Mouse (Mus musculus) embryonic facial prominence, embryonic 10.5 days (tissue): ENCODE results near the gene Hmox1. TPM values are rescaled to one million over a fixed set of nuclear protein-coding genes. Genes with fewer than 3 reads are reported as not detected.

Experiments used
- DNase-seq: peaks from one replicate; pipeline ENCODE4 v3.0.0-alpha.2; 2017; ENCODE audit warnings: low spot score
- H3K27ac ChIP-seq: fragments of 300-500 bp; sonication (generic); replicated peaks from 2 replicates; pipeline ENCODE4 v1.5.1; 2016; ENCODE audit warnings: mild to moderate bottlenecking
- H3K27me3 ChIP-seq: fragments of 300-500 bp; sonication (generic); replicated peaks from 2 replicates; pipeline ENCODE4 v1.6.1; 2016; ENCODE audit warnings: low read depth, mild to moderate bottlenecking; ENCODE audit not compliant: poor library complexity, severe bottlenecking
- H3K36me3 ChIP-seq: fragments of 300-500 bp; sonication (generic); replicated peaks from 2 replicates; pipeline ENCODE4 v1.6.1; 2016; ENCODE audit warnings: mild to moderate bottlenecking, moderate library complexity
- H3K4me1 ChIP-seq: fragments of 300-500 bp; sonication (generic); 2 replicates; pipeline ENCODE4 v1.6.1; 2016
- H3K4me3 ChIP-seq: fragments of 300-500 bp; sonication (generic); 2 replicates; pipeline ENCODE4 v1.5.1; 2016; ENCODE audit warnings: mild to moderate bottlenecking, moderate library complexity
- H3K9me3 ChIP-seq: fragments of 300-500 bp; sonication (generic); 2 replicates; pipeline ENCODE4 v1.6.1; 2016; ENCODE audit warnings: mild to moderate bottlenecking
- WGBS: fragments of 180-500 bp; shearing (Covaris S2); methylation state at CpG from one replicate; pipeline ENCODE4 v1.1.7; 2016; 5-methylcytosine and 5-hydroxymethylcytosine counted together
- polyA plus RNA-seq: library from polyadenylated mRNA; unstranded; fragments of >200 nt; fragmentation: Nextera tagmentation; extraction: Ambion mirVana; gene quantifications from 2 replicates; pipeline ENCODE4 v1.2.1, GENCODE M21; 2016

The Hmox1 gene
- polyA plus RNA-seq, 1 experiment from 2014 or later, result 20.9 TPM

DNA sequence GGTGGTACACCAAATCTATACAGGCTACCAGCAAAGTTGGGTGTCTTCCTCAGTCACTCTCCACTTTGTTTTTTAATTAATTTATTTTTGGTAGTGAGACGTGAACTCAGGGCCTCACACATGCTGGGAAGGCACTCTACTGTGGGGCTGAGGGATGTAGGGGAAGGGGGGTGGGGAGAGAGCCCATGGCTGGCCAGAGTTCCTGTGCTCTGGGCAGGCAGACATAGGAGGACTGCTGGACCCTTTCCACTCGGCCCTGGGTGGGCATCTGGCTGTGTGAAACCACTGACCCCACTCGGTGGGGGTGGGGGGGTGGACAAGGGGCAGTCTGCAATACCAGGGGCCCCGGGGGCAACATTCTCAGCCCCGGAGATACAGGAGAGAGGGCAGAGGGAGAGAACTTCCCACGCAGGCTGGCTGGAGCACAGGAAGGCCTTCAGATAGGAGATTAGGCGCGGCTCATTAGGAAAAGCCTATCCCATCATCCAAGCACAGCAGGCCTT lies 10.0 kb downstream of the Hmox1 start:
- no peak overlapping the region for H3K27ac ChIP-seq
- H3K9me3 ChIP-seq, result no peaks in the 10 kb centered on the region
- DNase-seq, result no peak
- no peak overlapping the region for H3K4me3 ChIP-seq
- peaks cover 19% of the 10 kb centered on the region for H3K36me3 ChIP-seq
- H3K4me1 ChIP-seq, result peaks cover 3% of the 10 kb centered on the region; the same call in 1 of the 2 replicates
- no peaks in the 10 kb centered on the region for H3K27me3 ChIP-seq
- 48% methylated on average over 8 of the region's 8 CpGs for WGBS

GRCm38 (mm10) chr8:75108527-75109235 lies 15.3 kb downstream of the Hmox1 start:
- under 1% methylated on average over 9 of the region's 9 CpGs for WGBS
- peaks cover 26% of the 10 kb centered on the region for H3K4me1 ChIP-seq

GRCm38 (mm10) chr8:75109236-75109967 lies 16.0 kb downstream of the Hmox1 start, which contains the start of gene Mcm5:
Gene Mcm5 (plus strand): TSS chr8:75109569.
- DNase-seq, result peak; percentile 98
- Histone ChIP-seq H3K9me3 (no peaks in the 10 kb centered on the region), H3K4me3 (peak within 1 kb of the TSS; percentile 84), H3K36me3 (peaks cover 43% of the 10 kb centered on the region), H3K27ac (peak within 1 kb of the TSS; percentile 99), H3K4me1 (peaks cover 26% of the 10 kb centered on the region), H3K27me3 (no peaks in the 10 kb centered on the region)
- under 1% methylated on average over 59 of the region's 59 CpGs for WGBS

More at GRCm38 (mm10) chr8:75108527-75109235, 15.3 kb downstream of the Hmox1 start:
- H3K27ac ChIP-seq, result peak overlapping the region; percentile 99
- peak; percentile 87 for DNase-seq
- H3K27me3 ChIP-seq, result no peaks in the 10 kb centered on the region
- H3K9me3 ChIP-seq, result no peaks in the 10 kb centered on the region
- H3K4me3 ChIP-seq, result peak overlapping the region; percentile 84
- H3K36me3 ChIP-seq, result peaks cover 36% of the 10 kb centered on the region

DNA sequence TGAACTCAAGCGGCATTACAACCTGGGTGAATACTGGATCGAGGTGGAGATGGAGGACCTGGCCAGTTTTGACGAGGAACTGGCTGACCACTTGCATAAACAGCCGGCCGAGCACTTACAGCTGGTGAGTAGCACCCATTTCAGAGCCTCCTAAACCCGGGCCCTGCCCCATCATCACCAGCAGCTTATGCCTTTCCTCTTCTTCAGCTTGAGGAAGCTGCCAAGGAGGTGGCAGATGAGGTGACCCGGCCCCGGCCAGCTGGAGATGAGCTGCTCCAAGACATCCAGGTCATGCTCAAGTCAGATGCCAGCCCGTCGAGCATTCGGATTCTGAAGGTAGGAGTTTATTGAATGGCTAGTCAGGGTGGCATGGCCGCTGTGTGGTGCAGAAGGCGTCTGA lies 16.7 kb downstream of the Hmox1 start:
- 20% methylated on average over 13 of the region's 13 CpGs for WGBS
- Histone ChIP-seq H3K27me3 (no peaks in the 10 kb centered on the region), H3K9me3 (no peaks in the 10 kb centered on the region), H3K4me1 (peaks cover 26% of the 10 kb centered on the region), H3K4me3 (peak overlapping the region; percentile 84), H3K36me3 (peaks cover 50% of the 10 kb centered on the region), H3K27ac (peak overlapping the region; percentile 99)
- no peak for DNase-seq

- Histone ChIP-seq H3K27ac (no peak overlapping the region), H3K36me3 (peaks cover 100% of the 10 kb centered on the region), H3K27me3 (no peaks in the 10 kb centered on the region), H3K4me3 (no peak overlapping the region), H3K4me1 (no peaks in the 10 kb centered on the region), H3K9me3 (no peaks in the 10 kb centered on the region)
- no peak for DNase-seq
- WGBS, result 96% methylated on average over 1 of the region's 1 CpGs
Measured at GRCm38 (mm10) chr8:75118505-75118904, 25.1 kb downstream of the Hmox1 start.

DNA sequence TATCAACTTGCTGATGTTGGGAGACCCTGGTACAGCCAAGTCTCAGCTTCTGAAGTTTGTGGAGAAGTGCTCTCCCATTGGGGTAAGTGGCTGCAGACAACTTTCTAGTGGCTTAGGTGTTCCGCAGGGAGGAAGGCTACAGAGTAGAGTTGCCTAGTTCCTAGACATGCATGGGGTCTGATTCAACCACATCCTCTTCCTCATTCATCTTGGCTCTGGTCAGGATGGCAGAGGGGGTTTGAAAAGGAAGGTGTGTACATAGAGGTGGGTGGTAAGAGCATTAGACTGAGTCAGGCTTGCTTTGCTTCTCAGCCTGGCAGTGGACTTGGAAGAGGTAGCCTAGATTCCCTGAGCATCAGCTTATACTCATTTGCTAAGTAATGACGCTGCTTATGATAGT lies 25.9 kb downstream of the Hmox1 start:
- no peaks in the 10 kb centered on the region for H3K27me3 ChIP-seq
- H3K4me3 ChIP-seq, result no peak overlapping the region
- no peak for DNase-seq
- H3K4me1 ChIP-seq, result no peaks in the 10 kb centered on the region
- H3K36me3 ChIP-seq, result peaks cover 100% of the 10 kb centered on the region
- H3K9me3 ChIP-seq, result no peaks in the 10 kb centered on the region
- WGBS, result 96% methylated on average over 2 of the region's 2 CpGs
- no peak overlapping the region for H3K27ac ChIP-seq

DNA sequence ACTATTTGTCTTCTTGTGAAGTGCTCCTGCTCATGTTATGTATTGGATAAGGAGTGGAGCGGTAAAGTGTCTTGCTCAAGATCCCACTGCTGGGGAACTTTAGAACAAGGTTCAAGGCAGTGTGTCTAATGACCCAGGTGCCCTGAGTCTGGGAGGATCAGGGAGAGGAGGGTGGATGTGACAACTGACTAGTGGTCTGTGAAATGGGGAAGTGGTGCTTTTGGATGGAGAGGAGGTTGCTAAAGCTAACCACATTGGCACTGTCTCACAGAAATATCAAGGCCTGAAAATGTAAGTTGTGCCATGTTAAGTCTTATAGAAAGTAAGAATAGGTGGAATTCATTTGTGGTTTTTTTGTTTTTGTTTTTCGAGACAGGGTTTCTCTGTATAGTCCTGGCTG lies 26.3 kb downstream of the Hmox1 start:
- Histone ChIP-seq H3K27ac (no peak overlapping the region), H3K27me3 (no peaks in the 10 kb centered on the region), H3K9me3 (no peaks in the 10 kb centered on the region), H3K4me3 (no peak overlapping the region), H3K36me3 (peaks cover 100% of the 10 kb centered on the region), H3K4me1 (no peaks in the 10 kb centered on the region)
- no peak for DNase-seq
- WGBS, result 92% methylated on average over 2 of the region's 2 CpGs

DNA sequence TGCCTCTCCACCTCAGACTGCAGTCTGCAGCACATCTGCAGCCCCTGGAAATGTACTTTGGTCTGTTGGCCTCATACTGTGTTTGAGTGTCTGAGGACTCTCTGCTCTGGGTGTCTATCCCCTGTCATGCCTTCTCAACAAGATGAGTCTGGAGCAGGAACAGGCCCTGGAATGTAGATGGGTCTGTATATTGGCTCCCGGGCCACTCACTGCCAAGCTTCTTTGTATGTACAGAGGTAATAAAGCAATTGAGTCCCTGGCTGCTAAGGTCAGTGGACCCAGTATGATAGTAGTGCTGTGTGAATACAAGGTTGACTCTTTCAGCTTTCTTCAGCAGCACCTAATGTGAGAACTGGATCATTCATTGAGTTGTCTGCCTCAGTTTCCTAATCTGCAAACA lies 34.0 kb downstream of the Hmox1 start:
- no peak overlapping the region for H3K27ac ChIP-seq
- 90% methylated on average over 1 of the region's 1 CpGs for WGBS
- no peaks in the 10 kb centered on the region for H3K9me3 ChIP-seq
- H3K4me3 ChIP-seq, result no peak overlapping the region
- peaks cover 98% of the 10 kb centered on the region for H3K36me3 ChIP-seq
- no peaks in the 10 kb centered on the region for H3K27me3 ChIP-seq
- DNase-seq, result no peak
- H3K4me1 ChIP-seq, result no peaks in the 10 kb centered on the region

DNA sequence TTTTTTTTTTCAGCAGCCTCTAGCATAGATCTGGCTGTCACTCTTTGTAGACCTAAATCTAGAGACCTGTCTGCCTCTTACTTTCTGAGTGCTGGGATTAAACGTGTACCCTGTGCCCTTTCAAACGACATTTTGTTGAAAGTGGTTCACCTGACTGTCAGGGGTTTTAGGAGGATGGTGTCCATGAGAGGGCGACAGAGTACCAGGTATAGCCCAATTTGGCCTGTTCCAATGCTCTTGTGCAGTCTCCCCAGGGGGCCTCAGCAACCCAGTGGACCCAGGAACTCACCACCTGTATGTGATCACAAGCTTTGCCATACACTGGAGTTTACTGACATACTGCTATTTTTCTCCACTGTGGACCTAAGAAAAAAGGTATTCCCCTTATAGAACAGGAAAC lies 39.1 kb downstream of the Hmox1 start:
- H3K4me3 ChIP-seq, result no peak overlapping the region
- DNase-seq, result peak; percentile 44
- H3K4me1 ChIP-seq, result no peaks in the 10 kb centered on the region
- H3K27me3 ChIP-seq, result no peaks in the 10 kb centered on the region
- no peaks in the 10 kb centered on the region for H3K9me3 ChIP-seq
- WGBS, result 15% methylated on average over 3 of the region's 3 CpGs
- H3K36me3 ChIP-seq, result peaks cover 52% of the 10 kb centered on the region
- no peak overlapping the region for H3K27ac ChIP-seq

- H3K4me3 ChIP-seq, result no peak overlapping the region
- no peaks in the 10 kb centered on the region for H3K27me3 ChIP-seq
- WGBS, result 84% methylated on average over 2 of the region's 2 CpGs
- peaks cover 43% of the 10 kb centered on the region for H3K36me3 ChIP-seq
- no peaks in the 10 kb centered on the region for H3K4me1 ChIP-seq
- no peak overlapping the region for H3K27ac ChIP-seq
- no peaks in the 10 kb centered on the region for H3K9me3 ChIP-seq
- no peak for DNase-seq
Measured at GRCm38 (mm10) chr8:75133399-75133798, 40.0 kb downstream of the Hmox1 start.

GRCm38 (mm10) chr8:75134603-75135391 lies 41.4 kb downstream of the Hmox1 start:
- Histone ChIP-seq H3K27ac (no peak overlapping the region), H3K4me1 (no peaks in the 10 kb centered on the region), H3K4me3 (no peak overlapping the region), H3K9me3 (no peaks in the 10 kb centered on the region), H3K36me3 (peaks cover 29% of the 10 kb centered on the region), H3K27me3 (no peaks in the 10 kb centered on the region)
- 74% methylated on average over 2 of the region's 2 CpGs for WGBS
- DNase-seq, result no peak

- peaks cover 20% of the 10 kb centered on the region for H3K36me3 ChIP-seq
- H3K4me1 ChIP-seq, result no peaks in the 10 kb centered on the region
- 63% methylated on average over 1 of the region's 1 CpGs for WGBS
- DNase-seq, result no peak
- H3K27me3 ChIP-seq, result no peaks in the 10 kb centered on the region
- H3K4me3 ChIP-seq, result no peak overlapping the region
- H3K9me3 ChIP-seq, result no peaks in the 10 kb centered on the region
- no peak overlapping the region for H3K27ac ChIP-seq
Measured at GRCm38 (mm10) chr8:75135756-75136155, 42.3 kb downstream of the Hmox1 start.
